In the genomic region with DNA sequence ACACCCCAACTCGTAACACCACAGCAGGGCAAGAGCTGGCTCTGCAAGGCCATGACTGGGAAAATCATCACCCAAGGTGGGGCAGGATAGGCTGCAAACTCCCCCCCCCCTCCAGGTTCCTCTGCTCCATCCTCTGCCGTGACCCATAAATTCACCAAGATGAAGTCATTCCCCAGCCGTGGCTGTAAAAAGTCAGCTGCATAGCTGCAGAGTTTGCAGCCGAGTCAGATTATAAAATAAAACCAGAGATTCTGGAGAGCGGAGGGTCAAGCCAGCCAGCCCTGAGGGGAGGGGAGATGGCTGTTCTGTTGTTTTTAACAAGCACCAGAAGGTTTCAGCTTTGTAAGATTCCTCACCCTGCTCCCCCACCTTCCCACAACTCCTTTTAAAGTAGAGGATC, we compare ENCODE assay signal across 14 mouse cellular contexts.
DNase-seq lines count a peak whose midpoint lies in the region; ATAC-seq lines count a peak whose summit lies in the region.
"Had no signal": no experiment of that assay in that cellular context is flagged by ENCODE, and none has a peak within 500 bp of the region (broad histone marks: within the 10 kb centered on the region; RNA-seq: fewer than 3 reads in every experiment).

No protein-coding gene starts in this region.

- ATAC-seq in hindbrain, embryonic 13.5 days (ENCODE audit: low FRiP score), result no peak
- no peak for ATAC-seq in hindbrain, embryonic 14.5 days (ENCODE audit: low FRiP score)
- peak; percentile 67 for ATAC-seq in limb, embryonic 12.5 days (ENCODE audit: insufficient number of reproducible peaks, insufficient read depth, low FRiP score, low TSS enrichment, low read depth)
- ATAC-seq: hindbrain, embryonic 16.5 days; lung, postnatal 0 days had no signal

- 65% methylated on average over 5 of the region's 5 CpGs for WGBS in hindbrain, embryonic 13.5 days
- WGBS in hindbrain, embryonic 14.5 days, result 69% methylated on average over 5 of the region's 5 CpGs
- 32% methylated on average over 5 of the region's 5 CpGs for WGBS in embryonic facial prominence, embryonic 10.5 days
- 3% methylated on average over 5 of the region's 5 CpGs for WGBS in limb, embryonic 12.5 days

- no peak overlapping the region for H3K4me3 ChIP-seq in hindbrain, embryonic 13.5 days
- H3K4me3 ChIP-seq in hindbrain, embryonic 14.5 days (replicated peaks; ENCODE audit: low read length), result no peak overlapping the region
- no peak overlapping the region for H3K4me3 ChIP-seq in embryonic facial prominence, embryonic 10.5 days
- no peak overlapping the region for H3K4me3 ChIP-seq in limb, embryonic 12.5 days (replicated peaks)

- intact Hi-C loops in left cerebral cortex, postnatal 10 days (cut with DNase I), result loop anchor here (10.0 kb wide), 1 partner anchor 413 kb away; the partner anchor contains the start of gene Zmiz1

- no peaks in the 10 kb centered on the region for H3K36me3 ChIP-seq in hindbrain, embryonic 13.5 days
- no peaks in the 10 kb centered on the region for H3K36me3 ChIP-seq in hindbrain, embryonic 14.5 days (replicated peaks; ENCODE audit: control insufficient read depth, insufficient read depth)
- no peaks in the 10 kb centered on the region for H3K36me3 ChIP-seq in embryonic facial prominence, embryonic 10.5 days (replicated peaks)
- no peaks in the 10 kb centered on the region for H3K36me3 ChIP-seq in limb, embryonic 12.5 days

- no peak overlapping the region for H3K4me2 ChIP-seq in hindbrain, embryonic 13.5 days
- H3K4me2 ChIP-seq in hindbrain, embryonic 14.5 days (replicated peaks), result no peak overlapping the region
- peak overlapping the region; percentile 24; the same call in 1 of the 2 replicates for H3K4me2 ChIP-seq in limb, embryonic 12.5 days
- H3K4me2 ChIP-seq: liver, embryonic 11.5 days had no signal

- 0 out of 2 replicates have a peak overlapping the region, but pooled peaks have one; percentile 15 for H3K27ac ChIP-seq in hindbrain, embryonic 13.5 days
- no peak overlapping the region for H3K27ac ChIP-seq in hindbrain, embryonic 14.5 days
- H3K27ac ChIP-seq in embryonic facial prominence, embryonic 10.5 days (replicated peaks), result peak overlapping the region; percentile 79
- H3K27ac ChIP-seq in limb, embryonic 12.5 days, result peak overlapping the region; percentile 97

- DNase-seq in hindbrain, embryonic 14.5 days (ENCODE audit: low spot score), result no peak
- peak; percentile 69 for DNase-seq in NIH3T3 (ENCODE audit: low read depth)
- DNase-seq in embryonic facial prominence, embryonic 10.5 days (ENCODE audit: low spot score), result peak; percentile 65
- DNase-seq in adrenal gland, postnatal 14 days, result no peak
- DNase-seq in left cerebral cortex, postnatal 10 days (ENCODE audit: extremely low spot score in 1 of 2, low spot score in 2 of 2), result no peak
- DNase-seq in thymus, postnatal 0 days (ENCODE audit: low spot score), result no peak
- DNase-seq: adrenal gland, postnatal 10 days; midbrain, embryonic 14.5 days; right cerebral cortex, postnatal 4 days had no signal

- no peaks in the 10 kb centered on the region for H3K27me3 ChIP-seq in hindbrain, embryonic 13.5 days
- H3K27me3 ChIP-seq in hindbrain, embryonic 14.5 days (ENCODE audit: control insufficient read depth, insufficient read depth, low read length), result no peaks in the 10 kb centered on the region
- H3K27me3 ChIP-seq in embryonic facial prominence, embryonic 10.5 days (replicated peaks; ENCODE audit: low read depth, poor library complexity, severe bottlenecking), result 0 out of 2 replicates have a peak, but pooled peaks cover 4% of the 10 kb centered on the region
- no peaks in the 10 kb centered on the region for H3K27me3 ChIP-seq in limb, embryonic 12.5 days

- peaks cover 14% of the 10 kb centered on the region for H3K4me1 ChIP-seq in hindbrain, embryonic 13.5 days (replicated peaks)
- peaks cover 6% of the 10 kb centered on the region; the same call in 1 of the 2 replicates for H3K4me1 ChIP-seq in hindbrain, embryonic 14.5 days (replicated peaks; ENCODE audit: control insufficient read depth, insufficient read depth, low read length)
- peaks cover 57% of the 10 kb centered on the region for H3K4me1 ChIP-seq in embryonic facial prominence, embryonic 10.5 days
- H3K4me1 ChIP-seq in limb, embryonic 12.5 days (replicated peaks), result peaks cover 61% of the 10 kb centered on the region

- H3K9ac ChIP-seq in hindbrain, embryonic 13.5 days, result no peak overlapping the region
- no peak overlapping the region for H3K9ac ChIP-seq in hindbrain, embryonic 14.5 days
- H3K9ac ChIP-seq in limb, embryonic 12.5 days (replicated peaks), result no peak overlapping the region

- H3K9me3 ChIP-seq in hindbrain, embryonic 13.5 days, result no peaks in the 10 kb centered on the region
- no peaks in the 10 kb centered on the region for H3K9me3 ChIP-seq in hindbrain, embryonic 14.5 days (ENCODE audit: control insufficient read depth, low read length)
- no peaks in the 10 kb centered on the region for H3K9me3 ChIP-seq in embryonic facial prominence, embryonic 10.5 days
- no peaks in the 10 kb centered on the region for H3K9me3 ChIP-seq in limb, embryonic 12.5 days

Comparison
In these comparisons a context has a peak if more than half of its experiments do, and no peak if none do; other contexts are left out.
1. DNase-seq: peak in NIH3T3 (single experiment) and embryonic facial prominence, embryonic 10.5 days (single experiment); none in hindbrain, embryonic 14.5 days (single experiment), adrenal gland, postnatal 14 days (single experiment), left cerebral cortex, postnatal 10 days (0 of 2) and thymus, postnatal 0 days (single experiment).